Mouse (Mus musculus): Measurements from ENCODE around the gene Prex1.
A peak's percentile ranks its signal among the peaks of the same experiment; 100 is the strongest.

Prex1 gene

DNA sequence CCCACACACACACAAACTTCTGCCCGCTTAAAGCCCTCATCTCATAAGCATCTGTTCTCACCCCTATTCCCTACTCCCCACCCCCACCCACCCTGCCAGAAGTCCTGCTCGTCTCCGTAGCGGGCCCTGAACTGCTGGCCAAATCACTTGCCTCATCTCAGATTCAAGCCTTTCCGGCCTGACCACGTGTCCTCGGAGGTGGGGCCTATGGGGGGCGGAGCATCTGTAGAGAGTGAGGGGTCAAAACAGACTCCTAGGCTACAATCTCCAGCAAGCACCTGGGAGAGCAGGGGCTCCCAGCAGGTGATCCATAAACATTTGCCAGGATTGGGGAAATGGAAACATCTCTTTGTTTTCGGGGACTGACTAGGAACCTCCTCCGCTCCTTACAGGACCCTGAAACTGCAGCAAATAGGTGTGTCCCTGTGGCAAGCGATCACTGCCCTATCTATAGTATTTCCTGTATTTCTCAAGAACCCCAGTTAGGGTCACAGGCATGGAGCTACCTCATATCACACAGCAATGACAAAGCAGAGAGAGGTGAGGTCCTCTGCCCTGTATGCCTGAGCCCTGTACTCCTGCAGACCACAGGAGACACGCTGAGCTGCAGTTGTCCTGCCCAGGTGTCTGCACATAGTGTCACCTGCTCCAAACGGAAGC, 29.6 kb downstream of the Prex1 start:
- peak; percentile 64 to 67 for DNase-seq

DNA sequence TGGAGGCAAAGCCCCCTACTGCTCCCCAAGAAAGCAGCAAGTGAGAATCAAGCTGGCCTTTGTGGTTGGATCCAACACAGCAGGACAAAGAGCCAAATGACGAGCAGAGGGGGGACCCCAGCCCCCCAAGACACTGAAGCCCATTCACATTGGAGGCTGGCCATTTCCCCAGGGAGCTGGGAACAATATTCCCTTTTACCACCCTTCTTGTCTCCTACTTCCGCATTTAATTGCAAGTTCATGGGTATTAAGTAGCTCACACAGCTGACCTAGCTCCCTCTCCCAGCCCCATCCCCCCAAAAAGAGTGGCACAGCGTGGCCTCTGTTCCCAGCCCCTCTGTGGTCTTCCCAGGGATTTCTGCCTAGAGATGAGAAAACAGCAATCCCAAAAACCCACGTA, 30.8 kb downstream of the Prex1 start:
- DNase-seq = no peak

DNA sequence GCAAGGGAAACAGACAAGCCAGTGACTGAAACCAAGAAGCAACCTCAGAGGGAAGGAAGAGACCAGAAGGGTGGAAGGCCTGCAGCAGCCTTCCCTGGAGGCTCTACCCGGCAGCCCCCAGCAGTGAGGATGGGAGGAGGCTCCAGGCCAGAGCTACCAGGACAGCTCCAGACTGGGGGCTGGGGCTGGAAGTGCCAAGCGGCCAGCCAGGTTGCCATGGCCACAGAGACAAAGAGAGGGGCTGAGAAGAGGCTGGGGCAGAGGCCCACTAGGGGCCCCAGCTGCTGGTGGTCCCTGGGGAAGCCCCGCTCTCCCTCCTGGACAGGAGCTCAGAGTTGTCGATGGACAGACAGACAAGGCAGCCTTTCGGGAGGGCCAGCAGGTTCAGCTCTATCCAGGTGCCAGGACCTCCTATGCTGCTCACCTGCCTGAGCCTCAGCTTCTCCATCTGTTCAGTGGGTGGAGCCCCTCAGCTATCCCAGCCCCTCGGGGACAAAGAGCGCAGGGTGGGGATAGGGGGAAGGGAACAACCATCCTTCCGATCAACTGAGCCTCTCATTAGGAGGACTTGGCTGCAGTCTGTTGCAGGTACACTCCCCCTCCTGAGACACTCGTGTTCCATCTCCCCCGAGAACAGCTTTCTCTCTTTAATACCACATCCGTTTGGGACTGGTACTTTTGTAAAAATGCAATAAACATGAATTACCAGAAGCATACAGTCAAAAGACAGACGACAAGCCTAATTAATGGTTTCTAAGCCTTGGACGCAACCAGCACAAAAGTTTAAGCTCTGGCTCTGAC, 34.5 kb downstream of the Prex1 start:
- DNase-seq = no peak

DNA sequence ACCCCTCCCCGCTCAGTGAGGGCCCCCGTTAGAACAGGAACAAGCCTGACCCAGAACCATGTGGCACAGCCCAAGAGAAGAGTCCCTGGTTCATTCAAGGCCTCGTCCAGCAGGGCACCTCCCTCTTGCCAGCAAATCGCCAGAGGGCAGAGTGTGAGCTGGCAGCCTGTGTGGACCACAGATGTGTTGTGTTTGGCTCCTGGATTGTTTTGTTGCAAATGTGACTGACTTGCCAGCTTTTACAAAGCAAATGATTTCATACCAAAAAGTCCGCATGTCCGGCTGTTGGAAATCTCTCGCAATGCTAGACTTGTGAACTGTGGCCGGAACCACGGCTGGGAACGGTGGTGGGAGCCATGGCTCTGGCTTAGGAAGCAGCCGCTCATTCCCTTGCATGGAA, 36.7 kb downstream of the Prex1 start:
- no peak for DNase-seq

DNA sequence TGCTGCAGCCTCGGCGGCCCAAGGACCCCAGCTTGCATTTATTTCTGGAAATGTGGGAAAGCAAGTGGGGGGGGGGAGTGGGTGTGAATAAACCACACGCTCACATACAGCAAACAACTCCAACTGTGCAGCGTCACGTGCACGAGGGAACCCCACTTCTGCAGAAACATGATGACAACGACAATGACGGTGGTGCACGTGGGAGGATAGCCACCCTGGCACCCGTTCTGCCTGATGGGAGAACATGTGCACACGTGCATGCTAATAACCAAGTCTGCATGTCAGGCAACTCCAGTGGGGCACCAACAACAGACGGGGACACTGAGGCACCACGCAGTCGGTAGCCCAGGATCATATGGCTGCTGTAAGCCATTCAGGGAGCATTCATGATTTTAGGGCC, 37.1 kb downstream of the Prex1 start:
- DNase-seq = no peak

DNA sequence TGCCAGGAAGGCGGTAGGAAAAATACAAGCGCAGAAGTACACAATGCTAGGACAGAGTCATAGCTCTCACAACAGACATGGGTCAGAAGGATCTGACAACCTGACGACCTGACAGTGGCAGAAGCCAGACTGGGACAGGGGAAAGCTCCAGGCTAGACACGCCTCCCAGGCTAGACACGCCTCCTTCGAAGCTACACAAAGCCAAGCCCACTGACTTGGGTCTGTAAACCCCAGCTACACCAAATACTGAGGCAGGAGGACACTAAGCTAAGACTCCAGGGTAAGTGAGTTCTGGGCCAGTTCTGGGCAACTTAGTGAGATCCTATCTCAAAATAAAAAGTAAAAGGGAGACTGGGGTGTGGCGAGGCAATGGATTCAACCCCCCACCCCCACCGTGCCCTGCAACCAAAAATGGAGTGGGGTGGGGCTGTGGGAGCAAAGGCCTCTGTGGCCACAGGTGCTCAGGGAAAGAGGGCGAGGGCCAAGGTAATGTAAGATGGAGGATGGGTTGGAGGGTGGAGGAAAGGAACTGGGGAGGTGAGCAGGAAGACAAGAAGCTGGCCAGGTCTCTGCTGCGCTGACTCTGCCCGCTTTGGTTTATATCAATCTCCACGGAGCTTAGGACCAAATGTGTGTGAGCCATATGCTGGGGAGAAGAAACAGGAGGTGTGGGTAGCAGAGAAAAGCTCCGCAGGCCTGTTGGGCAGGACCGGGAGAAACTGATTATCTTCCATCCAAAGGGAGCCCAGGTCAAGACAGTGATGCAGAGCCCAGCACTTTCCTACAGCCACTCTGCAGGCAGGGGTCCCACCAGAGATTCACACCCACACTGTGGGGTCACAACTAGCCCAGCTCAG, 37.8 kb downstream of the Prex1 start:
- DNase-seq = no peak

DNA sequence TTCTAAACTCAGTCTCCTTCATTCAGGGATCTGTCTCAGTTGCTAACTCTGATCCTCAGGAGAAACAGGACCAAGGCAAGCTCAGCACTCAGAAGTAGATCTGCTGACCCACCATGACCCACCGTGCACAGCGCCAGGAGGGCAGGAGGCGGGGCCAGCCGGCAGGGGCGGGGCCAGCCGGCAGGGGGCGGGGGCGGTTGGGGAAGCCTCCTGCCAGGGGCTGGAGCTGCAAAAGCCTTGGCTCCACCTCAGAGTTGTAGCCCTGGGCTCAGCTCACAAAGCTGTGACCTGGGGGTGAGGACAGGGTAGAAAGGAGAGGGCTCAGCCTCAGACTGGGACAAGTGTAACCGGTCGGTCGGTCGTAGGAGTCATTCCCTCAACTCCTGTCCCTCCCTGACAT, 38.9 kb downstream of the Prex1 start:
- DNase-seq = peak; percentile 45 to 49

DNA sequence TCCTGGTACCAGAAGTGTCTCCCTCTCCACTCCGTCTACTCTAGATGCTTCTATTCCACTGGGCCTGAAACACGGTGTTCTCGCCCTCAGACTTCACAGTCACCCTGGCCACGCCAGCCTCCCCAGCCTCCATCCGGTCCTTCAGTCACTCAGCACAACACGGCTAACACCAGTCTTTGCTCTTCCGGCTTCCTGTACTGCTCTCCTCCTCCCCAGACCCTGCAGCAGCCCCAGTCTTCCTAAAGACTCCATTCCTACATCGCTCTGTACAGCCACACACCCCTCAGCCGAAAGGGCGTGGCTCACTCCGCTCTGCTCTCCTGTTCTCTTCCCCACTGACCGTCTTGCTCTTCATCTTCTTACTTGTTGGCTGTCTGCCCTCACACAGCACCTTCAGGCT, 39.7 kb downstream of the Prex1 start:
- DNase-seq = no peak

DNA sequence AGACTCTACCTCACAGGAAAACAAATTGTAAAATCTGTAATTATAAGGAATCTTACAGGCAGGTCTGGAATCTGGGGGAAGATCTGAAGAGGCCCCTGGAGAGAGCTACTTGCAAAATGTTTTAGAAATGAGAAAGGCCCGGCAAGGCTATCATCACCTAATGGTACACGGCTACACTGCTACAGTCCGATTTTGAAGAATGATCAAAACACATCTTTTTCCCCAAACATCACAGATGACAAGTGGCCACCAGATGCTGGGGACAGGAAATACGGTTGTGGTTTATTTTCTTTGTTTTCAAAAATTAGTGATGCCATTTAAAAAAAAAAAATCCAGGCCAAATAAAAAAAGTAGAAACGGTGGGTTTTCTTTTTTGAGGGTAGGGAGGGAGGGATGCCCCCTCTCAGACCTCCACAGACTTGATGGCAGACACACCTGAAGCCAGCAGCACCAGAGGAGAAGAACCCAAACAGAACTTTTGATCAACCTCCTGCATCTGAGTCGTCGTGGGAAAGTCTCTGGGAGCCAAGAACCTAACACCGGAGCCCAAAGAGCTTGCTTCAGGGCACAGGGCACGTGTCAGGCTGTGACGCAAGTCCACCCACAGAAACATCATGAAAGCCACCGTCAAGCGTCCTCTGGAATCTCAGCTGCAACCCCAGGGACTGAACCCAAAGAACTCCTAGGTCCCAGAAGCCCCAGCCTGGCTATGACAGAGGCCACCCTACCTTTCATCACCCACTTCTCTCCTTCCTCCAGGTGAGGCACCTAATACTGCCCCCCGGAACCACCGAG, 41.3 kb downstream of the Prex1 start:
- no peak for DNase-seq

DNA sequence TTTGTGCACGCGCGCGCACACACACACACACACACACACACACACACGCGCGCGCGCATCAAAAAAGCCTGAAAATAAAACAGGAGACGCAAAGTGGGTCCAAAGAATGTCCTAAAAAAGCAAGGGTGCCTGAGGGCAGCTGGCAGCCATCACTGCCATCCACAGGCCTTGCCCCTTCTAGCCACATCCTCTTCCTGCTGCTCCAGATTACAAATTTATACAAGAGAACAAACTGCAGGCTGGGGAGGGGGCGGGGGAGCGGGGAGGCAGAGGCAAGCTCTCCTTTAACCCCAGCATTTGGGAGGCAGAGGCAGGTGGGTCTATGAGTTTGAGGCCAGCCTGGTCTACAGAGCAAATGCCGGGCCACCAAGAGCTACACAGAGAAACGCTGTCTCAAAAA, 42.0 kb downstream of the Prex1 start:
- peak in 1 of 2 experiments; percentile 23 for DNase-seq

DNA sequence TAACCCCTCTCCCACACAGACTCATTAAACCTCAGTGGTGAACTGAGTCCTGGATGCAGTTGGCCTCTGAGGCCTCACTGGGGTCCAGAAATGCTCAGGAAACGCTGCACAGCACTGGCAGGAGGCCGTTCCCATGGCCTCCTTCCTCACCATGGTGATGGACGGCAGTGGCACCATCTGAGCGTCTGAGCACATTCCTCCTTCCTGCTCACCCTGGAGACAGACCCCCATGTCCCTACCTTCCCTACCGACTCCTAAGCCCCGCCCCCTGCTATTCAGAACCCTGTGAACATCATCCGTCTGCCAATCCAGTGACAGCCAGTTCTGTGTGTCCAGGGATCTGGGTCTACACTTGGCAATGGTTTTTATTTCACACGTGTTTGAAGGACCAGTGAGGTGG, 42.6 kb downstream of the Prex1 start:
- peak in 1 of 2 experiments; percentile 29 for DNase-seq

DNA sequence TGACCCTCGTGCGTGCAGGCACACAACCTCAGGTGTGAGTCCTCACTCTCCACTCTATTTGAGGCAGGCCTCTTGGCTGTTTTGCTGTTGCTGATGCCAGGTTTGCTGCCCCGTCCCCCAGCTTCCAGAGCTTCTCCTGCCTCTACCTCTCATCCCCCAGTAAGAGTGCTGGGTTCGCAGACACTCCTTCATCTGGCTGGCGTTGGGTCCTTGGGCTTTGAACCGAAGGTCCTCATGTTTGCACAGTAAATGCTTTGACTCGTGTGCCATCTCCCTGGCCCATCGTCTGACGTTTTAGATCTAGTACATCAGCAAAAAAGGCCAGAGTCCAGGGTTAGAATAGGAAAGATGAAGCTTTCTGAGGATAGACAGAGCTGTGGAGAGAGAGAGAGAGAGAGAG, 43.7 kb downstream of the Prex1 start:
- no peak for DNase-seq

DNA sequence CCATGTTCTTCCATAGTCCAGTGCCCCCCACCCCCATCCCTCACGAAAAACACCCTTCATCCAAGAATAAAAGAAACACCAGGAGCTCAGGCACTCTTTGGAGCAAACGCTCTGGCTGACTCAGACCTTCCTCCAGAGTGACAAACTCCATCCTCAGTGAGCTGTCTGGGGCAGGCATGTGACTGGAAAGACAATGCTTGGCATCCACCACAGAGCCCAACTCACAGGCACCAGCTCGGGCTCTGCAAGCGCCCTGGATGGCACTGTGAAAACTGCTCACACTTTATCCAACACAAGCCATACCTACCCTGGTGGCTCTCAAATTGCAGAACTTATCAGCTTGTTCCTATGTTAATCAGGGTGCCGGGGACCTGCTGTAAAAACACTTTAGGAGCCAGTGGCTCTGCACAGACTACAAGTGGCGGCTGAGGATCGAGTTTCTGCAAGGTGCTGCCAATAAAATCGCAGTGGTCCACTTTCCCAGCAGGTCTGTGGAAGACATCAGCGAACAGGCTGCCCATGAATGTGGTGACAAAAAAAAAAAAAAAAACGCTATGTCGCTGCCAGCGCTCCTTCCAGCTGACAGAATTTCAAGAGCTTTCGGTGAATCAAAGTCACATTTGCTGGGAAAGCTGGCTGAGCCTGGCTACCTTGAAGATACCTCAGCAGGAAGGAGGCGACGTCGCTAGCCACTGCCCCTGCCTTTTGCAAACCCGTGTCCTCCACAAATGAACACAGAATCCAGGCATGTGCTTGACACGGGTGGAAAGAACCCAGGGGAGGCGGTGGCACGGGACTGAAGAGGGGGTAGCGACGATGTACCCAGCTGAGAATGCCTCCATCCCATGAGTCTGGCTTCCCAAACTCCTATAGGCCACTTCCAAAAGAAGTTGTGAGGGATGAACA, 45.6 kb downstream of the Prex1 start:
- no peak for DNase-seq

DNA sequence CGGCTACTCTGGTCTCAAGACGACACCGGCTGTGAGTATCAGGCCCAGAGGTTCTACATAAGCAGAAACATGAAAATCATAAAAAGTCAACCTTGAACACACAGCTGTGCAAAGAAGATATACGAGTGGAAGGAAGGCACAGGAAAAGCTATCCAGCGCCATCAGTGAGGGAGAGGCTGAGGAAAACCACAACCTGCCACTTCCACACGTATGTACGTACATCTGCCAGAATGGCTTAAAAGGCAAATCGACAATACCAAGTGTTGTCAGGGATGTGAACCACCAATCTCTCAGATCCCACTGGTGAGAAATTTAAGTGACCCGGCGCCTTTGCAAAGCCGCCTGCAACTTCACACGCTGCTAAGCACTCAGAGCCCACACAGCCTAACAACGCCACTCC, 47.5 kb downstream of the Prex1 start:
- no peak for DNase-seq

DNA sequence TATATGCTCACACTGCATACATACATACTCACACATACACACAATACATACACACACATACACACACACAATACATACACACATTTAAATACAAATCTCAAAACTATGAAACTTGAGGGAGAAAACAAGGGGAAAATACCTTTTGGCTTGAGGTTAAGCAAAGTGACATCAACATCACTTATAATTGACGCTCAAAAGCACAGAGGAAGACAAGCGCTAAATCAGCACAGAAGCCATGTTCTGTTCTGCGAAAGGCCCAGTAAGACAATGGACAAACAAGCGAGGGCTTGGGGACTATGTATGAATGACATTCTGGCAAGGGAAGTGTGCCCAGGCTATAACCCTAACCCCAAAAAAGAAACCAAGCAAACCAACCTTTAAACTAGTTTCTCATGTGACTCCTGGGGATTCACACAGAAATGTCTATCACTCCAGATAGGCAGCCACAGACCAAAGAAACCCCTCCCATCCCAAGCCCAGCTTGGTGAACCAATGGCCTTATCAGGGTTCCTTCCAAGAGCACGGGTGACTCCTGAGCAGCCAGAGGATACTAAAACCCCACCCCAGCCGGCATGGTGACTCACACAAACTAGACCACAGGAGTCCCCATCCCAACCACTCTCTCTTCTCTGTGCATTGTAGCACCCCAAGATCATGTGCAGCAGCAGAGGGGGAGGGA, 48.2 kb downstream of the Prex1 start:
- DNase-seq = no peak

DNA sequence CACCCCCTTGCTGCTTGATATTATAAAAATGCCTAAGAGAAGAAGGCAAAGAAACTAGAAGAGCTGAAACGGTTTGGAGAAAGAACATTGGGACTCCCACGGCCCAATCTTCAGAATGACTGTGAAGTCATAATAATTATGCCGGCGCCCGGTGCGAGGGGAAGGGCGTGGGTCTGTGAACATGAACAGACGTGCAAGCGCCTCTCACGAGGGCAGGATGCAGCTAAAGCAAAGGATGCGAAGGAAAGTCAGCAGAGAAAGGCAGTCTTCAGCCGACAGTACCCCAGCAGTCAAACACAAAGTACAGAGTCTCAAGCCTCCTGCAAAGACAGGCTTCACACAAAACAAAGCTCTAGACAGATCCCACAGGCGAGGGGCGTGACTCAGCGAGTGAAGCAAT, 49.1 kb downstream of the Prex1 start:
- peak in 1 of 2 experiments; percentile 33 for DNase-seq

DNA sequence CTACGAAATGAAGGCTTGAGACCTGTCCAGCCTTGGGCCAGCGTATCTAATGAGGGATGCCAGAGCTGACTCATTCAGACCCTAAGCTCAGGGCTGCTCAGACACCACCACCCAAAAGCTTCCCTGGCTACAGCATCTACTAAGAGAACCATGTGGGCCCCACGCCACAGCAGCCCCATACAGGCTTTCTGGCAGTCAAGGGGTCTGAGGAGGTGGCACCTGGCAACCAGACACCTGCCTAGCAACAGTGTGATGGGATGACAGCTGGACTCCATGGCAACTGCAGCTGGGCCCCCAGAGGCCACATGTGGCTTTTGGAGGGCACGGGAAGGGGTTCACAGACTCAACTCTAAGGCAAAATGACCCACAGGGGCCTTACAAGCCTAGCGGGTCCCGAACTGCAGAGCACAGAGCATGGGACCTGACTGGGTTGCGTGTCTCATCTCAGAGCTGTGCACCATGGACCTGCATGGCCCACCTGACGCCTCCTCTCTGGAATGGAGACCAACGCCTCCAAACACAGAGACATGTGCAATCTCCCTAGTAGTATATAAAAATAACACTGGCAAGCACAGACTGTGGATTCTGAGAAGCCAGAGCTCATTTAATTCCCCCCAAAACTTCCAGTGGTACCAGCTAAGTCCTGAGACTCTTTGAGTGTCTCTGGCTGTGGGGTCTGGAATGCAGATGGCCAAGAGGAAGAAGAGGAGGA, 50.2 kb downstream of the Prex1 start:
- no peak for DNase-seq

DNA sequence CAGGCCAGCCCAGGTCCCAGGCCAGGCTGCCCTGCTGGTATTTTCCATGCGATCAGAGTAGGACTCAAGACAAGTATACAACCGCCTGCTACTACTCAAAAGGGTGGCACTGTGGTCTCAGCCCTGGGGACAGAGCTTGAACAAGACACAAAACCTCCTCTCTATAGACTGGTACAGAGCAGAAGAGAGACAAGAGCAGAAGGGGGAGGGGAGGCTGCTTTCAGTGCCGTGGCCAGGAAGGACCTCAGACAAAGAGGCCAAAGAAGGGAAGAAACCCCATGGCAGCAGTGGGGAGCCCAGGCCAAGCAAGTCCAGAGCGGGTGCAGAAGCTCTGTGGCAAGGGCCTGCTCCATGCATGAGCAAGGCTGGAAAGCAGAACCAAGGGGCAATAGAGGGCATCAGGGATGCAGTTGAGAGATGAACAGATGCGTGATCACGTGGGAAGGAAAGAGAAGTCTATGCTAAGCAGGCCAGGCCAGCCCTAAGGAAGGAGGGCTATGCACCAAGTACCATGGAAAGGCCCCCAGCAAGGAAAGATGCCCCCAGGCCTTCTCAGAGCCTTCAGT, 51.0 kb downstream of the Prex1 start:
- DNase-seq = no peak

DNA sequence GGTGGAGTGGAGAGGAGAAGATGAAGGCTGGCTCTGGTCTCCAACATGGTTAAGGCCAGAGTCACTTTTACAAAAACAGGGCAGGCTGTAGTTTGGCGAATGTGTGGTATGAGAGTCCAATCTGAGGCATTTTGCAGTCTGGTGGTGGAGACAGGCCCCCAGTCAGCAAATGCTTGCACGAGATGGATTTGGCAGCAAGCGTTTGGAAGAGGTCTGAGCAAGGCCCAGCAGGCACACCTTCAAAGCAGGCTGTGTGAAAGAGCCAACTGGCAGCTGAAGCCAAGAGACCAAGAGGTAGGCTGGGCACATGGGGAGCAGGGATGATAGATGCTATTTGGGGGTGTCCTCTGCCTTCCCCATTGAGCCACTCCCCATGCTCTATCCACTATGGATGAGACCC, 51.7 kb downstream of the Prex1 start:
- DNase-seq = no peak

DNA sequence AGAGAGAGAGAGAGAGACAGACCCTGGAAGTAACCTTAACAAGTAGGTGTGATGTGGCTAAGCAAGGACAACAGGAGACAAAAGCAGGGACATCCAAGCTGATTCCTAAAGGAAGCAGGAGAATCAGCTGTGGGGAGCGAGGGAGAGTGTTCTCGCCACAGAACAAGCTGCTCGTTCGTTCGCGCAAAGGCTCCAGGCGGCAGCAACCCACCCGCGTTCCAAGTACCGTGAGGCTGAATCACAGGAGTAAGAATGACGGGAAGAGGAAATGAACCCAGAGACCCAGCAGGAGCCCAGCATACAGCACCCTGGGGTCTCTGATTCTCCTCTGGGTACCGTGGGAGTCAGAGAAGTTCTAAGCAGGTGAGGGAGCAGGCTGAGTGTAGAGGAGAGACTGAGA, 52.1 kb downstream of the Prex1 start:
- no peak for DNase-seq
